Mouse (Mus musculus) spleen, postnatal 36 days (tissue): Measurements from ENCODE around the gene Atp6v1g1.

Experiments
- DNase-seq, 2 experiments: peaks; one replicate each; pipeline ENCODE4 v3.0.0; 2022; ENCODE audit warnings: low spot score in 2 of 2, mixed read lengths in 1 of 2

Gene Atp6v1g1

GRCm38 (mm10) chr4:63579649-63580048 is 35.1 kb downstream of the Atp6v1g1 start:
- no peak for DNase-seq

- DNase-seq: no peak
Measured at GRCm38 (mm10) chr4:63580078-63580477, 35.5 kb downstream of the Atp6v1g1 start.

GRCm38 (mm10) chr4:63582580-63582979 is 38.0 kb downstream of the Atp6v1g1 start:
- DNase-seq: no peak

- DNase-seq: no peak
Measured at GRCm38 (mm10) chr4:63585216-63585615, 40.6 kb downstream of the Atp6v1g1 start.

GRCm38 (mm10) chr4:63586240-63586639 is 41.7 kb downstream of the Atp6v1g1 start:
- DNase-seq: no peak

GRCm38 (mm10) chr4:63589987-63590386 is 45.4 kb downstream of the Atp6v1g1 start:
- peak in 1 of 2 experiments; percentile 14 for DNase-seq

GRCm38 (mm10) chr4:63590538-63590937 is 46.0 kb downstream of the Atp6v1g1 start:
- no peak for DNase-seq

- DNase-seq: no peak
Measured at GRCm38 (mm10) chr4:63594459-63595110, 50.0 kb downstream of the Atp6v1g1 start.

- peak in 1 of 2 experiments; percentile 14 for DNase-seq
Measured at GRCm38 (mm10) chr4:63595259-63595658, 50.7 kb downstream of the Atp6v1g1 start.

GRCm38 (mm10) chr4:63596010-63596409 is 51.4 kb downstream of the Atp6v1g1 start:
- DNase-seq: no peak
